Mouse (Mus musculus) ES-Bruce4 (cell line): ENCODE measurements around the gene Apex1.
"Not testable (repeated sequence)": the region's sequence is repeated elsewhere in the genome, so short reads cannot be mapped to it uniquely, and the experiment has no call there.

ENCODE experiments used
- CTCF ChIP-seq: IDR thresholded peaks from one replicate; pipeline ENCODE4 v1.8.1; 2011; ENCODE audit warnings: low read depth, low read length
- POLR2A ChIP-seq: IDR thresholded peaks from one replicate; pipeline ENCODE4 v1.8.1; 2011; ENCODE audit warnings: low read length; ENCODE audit not compliant: insufficient read depth

DNA sequence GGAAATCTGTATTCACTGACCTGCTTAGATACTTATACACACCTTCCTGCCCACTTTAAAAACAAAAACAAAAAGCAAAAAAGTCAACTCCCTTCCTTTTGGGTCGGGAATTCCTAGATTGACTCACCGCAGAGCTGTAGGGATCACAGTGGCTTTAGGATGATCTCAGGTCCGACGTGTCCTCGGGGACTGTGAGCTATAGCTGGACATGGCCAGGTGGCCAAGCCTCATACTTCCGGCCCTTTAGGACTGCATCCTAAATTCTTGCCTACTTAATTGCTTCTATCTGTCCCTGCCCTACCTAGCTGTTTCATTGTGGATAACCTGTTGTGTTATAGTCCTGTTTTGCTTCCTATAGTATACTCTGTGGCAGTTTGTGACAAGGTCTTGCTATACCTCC lies 20.3 kb downstream of the Apex1 start:
- not testable (repeated sequence) for TF ChIP-seq CTCF, POLR2A
